Mouse (Mus musculus) forebrain, embryonic 12.5 days (tissue): ENCODE measurements at regions not wholly inside any gene's neighbourhood (a gene's known extent, or its start where the extent isn't known, plus 50 kb on each side); places are given as distances from the start of the nearest gene placed in this dataset.
A peak's percentile ranks its signal among the peaks of the same experiment; 100 is the strongest.

Experiments
- ATAC-seq: fragments of 200-750 bp; cut with Nextera tagmentation; 2 replicates; pipeline ENCODE4 v1.8.0; 2017; ENCODE audit warnings: moderate TSS enrichment; ENCODE audit not compliant: low FRiP score
- H3K27ac ChIP-seq: fragments of 300-500 bp; sonication (generic); 2 replicates; pipeline ENCODE4 v1.5.1; 2016; ENCODE audit warnings: mild to moderate bottlenecking
- H3K27me3 ChIP-seq: fragments of 300-500 bp; sonication (generic); 2 replicates; pipeline ENCODE4 v1.6.1; 2016; ENCODE audit warnings: mild to moderate bottlenecking
- H3K36me3 ChIP-seq: fragments of 300-500 bp; sonication (generic); replicated peaks from 2 replicates; pipeline ENCODE4 v1.6.1; 2016; ENCODE audit warnings: mild to moderate bottlenecking
- H3K4me1 ChIP-seq: fragments of 300-500 bp; sonication (generic); 2 replicates; pipeline ENCODE4 v1.6.1; 2016
- H3K4me2 ChIP-seq: fragments of 300-500 bp; sonication (generic); 2 replicates; pipeline ENCODE4 v1.6.1; 2016; ENCODE audit warnings: mild to moderate bottlenecking, moderate library complexity
- H3K4me3 ChIP-seq: fragments of 300-500 bp; sonication (generic); replicated peaks from 2 replicates; pipeline ENCODE4 v1.5.1; 2016; ENCODE audit warnings: mild to moderate bottlenecking
- H3K9ac ChIP-seq: fragments of 300-500 bp; sonication (generic); 2 replicates; pipeline ENCODE4 v1.6.1; 2016; ENCODE audit warnings: mild to moderate bottlenecking
- H3K9me3 ChIP-seq: fragments of 300-500 bp; sonication (generic); 2 replicates; pipeline ENCODE4 v1.6.1; 2016
- WGBS: fragments of 180-500 bp; shearing (Covaris S2); methylation state at CpG from one replicate; pipeline ENCODE4 v1.1.7; 2016; 5-methylcytosine and 5-hydroxymethylcytosine counted together

GRCm38 (mm10) chr1:129219098-129219497 is 54.0 kb upstream of the Thsd7b start:
- no peak overlapping the region for H3K4me2 ChIP-seq
- H3K4me3 ChIP-seq = no peak overlapping the region
- no peaks in the 10 kb centered on the region for H3K4me1 ChIP-seq
- no peak for ATAC-seq
- no peaks in the 10 kb centered on the region for H3K36me3 ChIP-seq
- H3K9ac ChIP-seq = no peak overlapping the region
- 88% methylated on average over 2 of the region's 2 CpGs for WGBS
- H3K27ac ChIP-seq = no peak overlapping the region
- no peaks in the 10 kb centered on the region for H3K9me3 ChIP-seq
- H3K27me3 ChIP-seq = no peaks in the 10 kb centered on the region

- Histone ChIP-seq H3K36me3 (no peaks in the 10 kb centered on the region), H3K4me1 (peaks cover 14% of the 10 kb centered on the region), H3K27ac (peak overlapping the region; percentile 82), H3K9me3 (no peaks in the 10 kb centered on the region), H3K4me3 (no peak overlapping the region), H3K4me2 (no peak overlapping the region), H3K27me3 (no peaks in the 10 kb centered on the region), H3K9ac (no peak overlapping the region)
- peak; percentile 12; the same call in 1 of the 2 replicates for ATAC-seq
- 36% methylated on average over 1 of the region's 1 CpGs for WGBS
Observed at GRCm38 (mm10) chr1:129208806-129209205, 64.3 kb upstream of the Thsd7b start.

- H3K4me3 ChIP-seq = no peak overlapping the region
- WGBS = 7% methylated on average over 2 of the region's 2 CpGs
- ATAC-seq = peak; percentile 96
Observed at GRCm38 (mm10) chr1:129208406-129208805, 64.7 kb upstream of the Thsd7b start.

GRCm38 (mm10) chr1:129207674-129208073 is 65.4 kb upstream of the Thsd7b start:
- Histone ChIP-seq H3K9me3 (no peaks in the 10 kb centered on the region), H3K4me2 (no peak overlapping the region), H3K4me3 (no peak overlapping the region), H3K27me3 (no peaks in the 10 kb centered on the region), H3K36me3 (no peaks in the 10 kb centered on the region), H3K27ac (no peak overlapping the region), H3K9ac (no peak overlapping the region), H3K4me1 (peaks cover 14% of the 10 kb centered on the region)
- 59% methylated on average over 5 of the region's 5 CpGs for WGBS
- no peak for ATAC-seq

More at GRCm38 (mm10) chr1:129208406-129208805, 64.7 kb upstream of the Thsd7b start:
- Histone ChIP-seq H3K27me3 (no peaks in the 10 kb centered on the region), H3K9ac (no peak overlapping the region), H3K27ac (peak overlapping the region; percentile 82), H3K4me2 (no peak overlapping the region), H3K36me3 (no peaks in the 10 kb centered on the region), H3K9me3 (no peaks in the 10 kb centered on the region), H3K4me1 (peaks cover 14% of the 10 kb centered on the region)

DNA sequence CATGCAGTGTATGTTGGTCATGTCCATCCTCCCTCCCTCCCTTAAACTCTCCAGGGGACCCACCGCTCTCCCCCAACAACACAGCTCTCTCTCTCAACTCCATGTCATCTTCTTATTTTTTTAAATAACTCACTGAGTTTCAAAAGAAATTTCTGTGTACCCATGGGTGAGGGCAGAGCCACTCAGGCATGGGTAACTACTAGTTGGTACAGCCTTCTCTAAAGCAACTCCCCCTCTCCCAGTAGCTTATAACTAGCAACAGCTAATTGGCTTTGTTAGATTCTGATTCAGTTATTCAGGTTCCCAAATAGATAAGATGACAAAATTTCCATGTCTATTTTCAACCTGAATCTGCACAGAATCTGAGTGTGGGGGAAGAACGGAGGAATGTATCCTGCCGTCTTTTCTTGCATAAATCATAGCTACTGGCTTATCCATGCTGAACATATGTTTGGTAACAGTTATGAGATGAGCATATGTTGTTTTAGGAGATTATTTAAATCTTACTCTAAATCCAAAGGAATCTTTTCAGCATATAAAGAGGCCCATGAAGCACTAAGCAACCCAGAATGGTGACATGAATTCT is 92.8 kb upstream of the Thsd7b start:
- no peaks in the 10 kb centered on the region for H3K27me3 ChIP-seq
- H3K9ac ChIP-seq = no peak overlapping the region
- no peak for ATAC-seq
- no peak overlapping the region for H3K4me3 ChIP-seq
- H3K4me2 ChIP-seq = no peak overlapping the region
- H3K27ac ChIP-seq = no peak overlapping the region
- no peaks in the 10 kb centered on the region for H3K9me3 ChIP-seq
- H3K36me3 ChIP-seq = no peaks in the 10 kb centered on the region
- WGBS = 83% methylated on average over 3 of the region's 3 CpGs
- no peaks in the 10 kb centered on the region for H3K4me1 ChIP-seq

DNA sequence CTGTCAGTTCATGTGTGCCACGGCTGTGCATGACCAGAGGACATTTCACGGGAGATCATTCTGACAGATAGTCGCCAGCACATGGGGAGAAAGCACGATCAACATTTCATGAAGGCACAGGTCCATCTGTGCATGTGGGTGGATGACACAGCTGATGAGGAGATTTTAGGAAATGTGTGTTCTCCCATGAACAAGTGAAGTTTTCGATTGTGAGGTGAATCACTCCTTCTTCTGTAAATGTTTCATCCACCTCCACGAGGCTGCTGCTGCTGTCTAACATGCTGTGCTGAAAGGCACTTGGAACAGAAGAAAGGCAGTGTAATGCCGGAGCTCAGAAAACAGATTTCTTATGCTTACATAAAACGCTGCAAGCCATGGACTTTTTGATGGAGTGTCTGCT is 103.2 kb upstream of the Thsd7b start:
- no peak overlapping the region for H3K4me2 ChIP-seq
- 90% methylated on average over 8 of the region's 8 CpGs for WGBS
- ATAC-seq = no peak
- no peak overlapping the region for H3K4me3 ChIP-seq
- H3K27ac ChIP-seq = no peak overlapping the region
- no peak overlapping the region for H3K9ac ChIP-seq
- no peaks in the 10 kb centered on the region for H3K27me3 ChIP-seq
- no peaks in the 10 kb centered on the region for H3K4me1 ChIP-seq
- no peaks in the 10 kb centered on the region for H3K36me3 ChIP-seq
- H3K9me3 ChIP-seq = no peaks in the 10 kb centered on the region

DNA sequence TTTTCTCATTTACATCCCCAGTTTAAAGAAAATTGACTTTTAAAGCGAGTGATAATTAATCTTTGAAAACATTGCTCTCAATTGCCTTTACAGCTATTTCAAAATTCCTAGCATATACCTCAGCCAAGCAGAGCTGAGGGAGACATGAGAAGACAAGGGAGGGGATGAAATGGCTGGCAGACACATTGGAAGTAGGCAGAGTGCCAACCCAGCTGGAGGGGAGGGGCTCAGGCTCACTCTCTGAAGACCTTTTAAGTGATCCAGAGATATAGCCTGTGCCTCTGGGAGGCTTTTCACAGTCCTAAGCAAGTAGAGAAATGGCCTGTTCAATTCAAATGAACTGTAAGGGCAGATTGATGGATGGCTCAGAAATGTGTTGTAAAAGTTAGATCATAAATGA is 122.5 kb upstream of the Thsd7b start:
- Histone ChIP-seq H3K36me3 (no peaks in the 10 kb centered on the region), H3K9me3 (no peaks in the 10 kb centered on the region), H3K4me2 (no peak overlapping the region), H3K4me1 (no peaks in the 10 kb centered on the region), H3K27ac (no peak overlapping the region), H3K4me3 (no peak overlapping the region), H3K9ac (no peak overlapping the region), H3K27me3 (no peaks in the 10 kb centered on the region)
- ATAC-seq = peak; percentile 51; the same call in 1 of the 2 replicates
- WGBS = 79% methylated on average over 1 of the region's 1 CpGs

GRCm38 (mm10) chr1:129148733-129149388 is 124.2 kb upstream of the Thsd7b start:
- no peaks in the 10 kb centered on the region for H3K4me1 ChIP-seq
- ATAC-seq = no peak
- no peaks in the 10 kb centered on the region for H3K36me3 ChIP-seq
- H3K4me3 ChIP-seq = no peak overlapping the region
- no peak overlapping the region for H3K4me2 ChIP-seq
- no peak overlapping the region for H3K9ac ChIP-seq
- no peaks in the 10 kb centered on the region for H3K27me3 ChIP-seq
- 70% methylated on average over 7 of the region's 7 CpGs for WGBS
- no peak overlapping the region for H3K27ac ChIP-seq
- no peaks in the 10 kb centered on the region for H3K9me3 ChIP-seq

DNA sequence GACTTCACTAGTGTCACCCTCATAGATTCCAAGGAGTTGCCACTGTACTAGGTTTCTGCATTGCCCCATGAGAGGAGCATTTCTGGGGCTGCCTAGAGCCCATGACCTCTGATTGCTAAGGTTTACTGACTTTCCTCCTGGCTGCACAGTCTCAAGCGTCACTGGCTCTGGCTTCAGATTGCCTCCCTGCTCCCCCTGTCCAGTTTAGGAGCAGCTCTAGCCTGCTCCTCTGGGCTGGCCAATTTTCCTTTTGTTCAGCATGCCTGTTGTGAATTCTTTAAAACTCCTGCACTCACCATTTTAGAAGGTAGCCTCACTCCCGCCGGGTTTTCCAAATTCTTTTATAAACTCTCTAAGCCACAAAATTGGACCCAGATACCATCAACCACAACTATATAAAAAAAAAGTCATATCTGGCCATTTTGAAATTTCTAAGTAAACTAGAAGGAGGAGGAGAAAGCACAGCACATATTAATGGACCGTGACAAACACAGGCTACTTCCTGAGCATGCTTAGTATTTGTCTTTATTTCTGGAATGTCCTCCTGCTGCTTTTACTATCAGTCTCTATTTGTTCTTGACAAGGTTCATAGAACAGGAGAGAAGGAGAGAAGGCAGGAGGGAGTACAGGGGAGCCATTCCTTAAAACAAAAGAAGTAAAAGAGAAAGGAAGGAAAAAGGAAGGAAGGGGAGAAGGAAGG is 126.6 kb upstream of the Thsd7b start:
- Histone ChIP-seq H3K27ac (no peak overlapping the region), H3K4me1 (no peaks in the 10 kb centered on the region), H3K4me2 (no peak overlapping the region), H3K27me3 (no peaks in the 10 kb centered on the region), H3K9ac (no peak overlapping the region), H3K36me3 (no peaks in the 10 kb centered on the region), H3K4me3 (no peak overlapping the region), H3K9me3 (no peaks in the 10 kb centered on the region)
- 59% methylated on average over 4 of the region's 4 CpGs for WGBS
- no peak for ATAC-seq

DNA sequence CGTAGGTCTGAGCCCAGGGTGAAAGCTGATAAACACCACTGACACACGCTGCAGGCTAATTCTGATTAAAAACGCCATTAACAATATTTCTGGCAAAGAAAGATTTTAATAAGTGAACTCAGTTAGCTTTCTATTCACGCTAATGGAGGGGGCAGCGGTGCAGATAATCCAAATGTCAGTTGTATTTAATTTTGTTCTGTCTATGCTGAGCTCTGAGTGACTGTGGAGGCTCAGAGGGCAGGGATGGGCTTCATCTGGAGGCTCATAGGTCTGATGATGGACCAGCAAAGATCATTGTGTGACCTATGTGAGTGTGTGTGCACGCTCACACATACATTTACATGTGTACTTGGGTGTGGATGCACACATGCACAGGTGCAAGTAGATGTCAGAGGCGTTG is 134.3 kb upstream of the Thsd7b start:
- Histone ChIP-seq H3K27me3 (no peaks in the 10 kb centered on the region), H3K36me3 (no peaks in the 10 kb centered on the region), H3K27ac (no peak overlapping the region), H3K9ac (no peak overlapping the region), H3K4me1 (no peaks in the 10 kb centered on the region), H3K9me3 (no peaks in the 10 kb centered on the region), H3K4me2 (no peak overlapping the region), H3K4me3 (no peak overlapping the region)
- ATAC-seq = no peak
- WGBS = 88% methylated on average over 7 of the region's 7 CpGs

- H3K27ac ChIP-seq = no peak overlapping the region
- WGBS = 78% methylated on average over 1 of the region's 1 CpGs
- H3K9me3 ChIP-seq = no peaks in the 10 kb centered on the region
- no peak overlapping the region for H3K4me2 ChIP-seq
- no peaks in the 10 kb centered on the region for H3K4me1 ChIP-seq
- ATAC-seq = no peak
- H3K27me3 ChIP-seq = no peaks in the 10 kb centered on the region
- no peak overlapping the region for H3K9ac ChIP-seq
- no peak overlapping the region for H3K4me3 ChIP-seq
- no peaks in the 10 kb centered on the region for H3K36me3 ChIP-seq
Observed at GRCm38 (mm10) chr1:129106961-129107557, 166.0 kb upstream of the Thsd7b start.

- ATAC-seq = no peak
- no peaks in the 10 kb centered on the region for H3K4me1 ChIP-seq
- H3K36me3 ChIP-seq = no peaks in the 10 kb centered on the region
- H3K4me2 ChIP-seq = no peak overlapping the region
- no peak overlapping the region for H3K4me3 ChIP-seq
- no peaks in the 10 kb centered on the region for H3K9me3 ChIP-seq
- no peaks in the 10 kb centered on the region for H3K27me3 ChIP-seq
- no peak overlapping the region for H3K27ac ChIP-seq
- H3K9ac ChIP-seq = no peak overlapping the region
- WGBS = 90% methylated on average over 8 of the region's 8 CpGs
Observed at GRCm38 (mm10) chr1:129100997-129101396, 172.1 kb upstream of the Thsd7b start.
